Mouse (Mus musculus) C2C12 (cell line): ENCODE measurements around the gene Tnfrsf8. TPM values are rescaled to one million over a fixed set of nuclear protein-coding genes. Genes with fewer than 3 reads are reported as not detected.

Experiments
- H3K27me3 ChIP-seq: one replicate; pipeline ENCODE4 v1.6.1; 2011; ENCODE audit not compliant: control insufficient read depth, insufficient read depth, insufficient read length
- H3K36me3 ChIP-seq: one replicate; pipeline ENCODE4 v1.6.1; 2011; ENCODE audit not compliant: control insufficient read depth, insufficient read depth
- H3K4me3 ChIP-seq: one replicate; pipeline ENCODE4 v1.5.1; 2011; ENCODE audit warnings: mild to moderate bottlenecking, control low read depth; ENCODE audit not compliant: poor library complexity, insufficient read depth, severe bottlenecking
- H3K79me2 ChIP-seq: one replicate; pipeline ENCODE4 v1.6.1; 2011; ENCODE audit not compliant: control insufficient read depth, insufficient read depth
- H3K79me3 ChIP-seq: one replicate; pipeline ENCODE4 v1.6.1; 2011; ENCODE audit warnings: low read depth, control low read depth
- H3ac ChIP-seq: one replicate; pipeline ENCODE3; 2011; ENCODE audit warnings: low read depth; ENCODE audit not compliant: control insufficient read depth, insufficient read length
- CEBPB ChIP-seq: IDR thresholded peaks from one replicate; pipeline ENCODE4 v1.6.1; 2011; ENCODE audit warnings: low read depth, mild to moderate bottlenecking, control low read depth, moderate library complexity
- CTCF ChIP-seq: IDR thresholded peaks from one replicate; pipeline ENCODE4 v1.5.1; 2011; ENCODE audit not compliant: control insufficient read depth, insufficient read depth, insufficient read length
- FOSL1 ChIP-seq: IDR thresholded peaks from one replicate; pipeline ENCODE4 v1.8.0; 2011; ENCODE audit warnings: mild to moderate bottlenecking, low read length; ENCODE audit not compliant: poor library complexity, insufficient read depth, severe bottlenecking
- MAX ChIP-seq: IDR thresholded peaks from one replicate; pipeline ENCODE4 v1.6.1; 2011; ENCODE audit warnings: mild to moderate bottlenecking, control low read depth
- MYOD1 ChIP-seq: IDR thresholded peaks from one replicate; pipeline ENCODE4 v1.6.1; 2011; ENCODE audit warnings: low read depth; ENCODE audit not compliant: control insufficient read depth, insufficient read length
- MYOG ChIP-seq: IDR thresholded peaks from one replicate; pipeline ENCODE4 v1.6.1; 2011; ENCODE audit not compliant: control insufficient read depth, insufficient read length; ENCODE audit errors: extremely low read depth
- USF1 ChIP-seq: IDR thresholded peaks from one replicate; pipeline ENCODE4 v1.6.1; 2011; ENCODE audit warnings: low read depth, mild to moderate bottlenecking, control low read depth, moderate library complexity
- polyA plus RNA-seq: library from polyadenylated mRNA; unstranded; fragments of >200 nt; fragmentation: generic; extraction: Trizol; gene quantifications from one replicate; pipeline ENCODE4 v1.2.1, GENCODE M21; 2012; ENCODE audit warnings: missing spikeins

Tnfrsf8 gene
- polyA plus RNA-seq, 1 experiment = not detected

- peaks cover 5% of the 10 kb centered on the region for H3K27me3 ChIP-seq
- H3K79me3 ChIP-seq = no peaks in the 10 kb centered on the region
- no peak overlapping the region for H3K4me3 ChIP-seq
- no peaks in the 10 kb centered on the region for H3K79me2 ChIP-seq
- H3ac ChIP-seq = no peak overlapping the region
- no peaks in the 10 kb centered on the region for H3K36me3 ChIP-seq
- TF ChIP-seq CEBPB (no peak), USF1 (no peak), CTCF (no peak), MYOG (no peak), FOSL1 (no peak), MAX (no peak), MYOD1 (no peak)
These were observed 20.4 kb downstream of the Tnfrsf8 start for GRCm38 (mm10) chr4:145294588-145294987.

- H3K4me3 ChIP-seq = no peak overlapping the region
- H3K79me2 ChIP-seq = no peaks in the 10 kb centered on the region
- no peaks in the 10 kb centered on the region for H3K27me3 ChIP-seq
- H3K36me3 ChIP-seq = no peaks in the 10 kb centered on the region
- H3ac ChIP-seq = no peak overlapping the region
- H3K79me3 ChIP-seq = no peaks in the 10 kb centered on the region
- TF ChIP-seq MYOG (no peak), MYOD1 (no peak), FOSL1 (no peak), MAX (no peak), USF1 (no peak), CTCF (no peak), CEBPB (no peak)
These were observed 28.4 kb downstream of the Tnfrsf8 start for GRCm38 (mm10) chr4:145286369-145287120.

- no peaks in the 10 kb centered on the region for H3K36me3 ChIP-seq
- H3K79me2 ChIP-seq = no peaks in the 10 kb centered on the region
- no peaks in the 10 kb centered on the region for H3K79me3 ChIP-seq
- no peak overlapping the region for H3K4me3 ChIP-seq
- no peak overlapping the region for H3ac ChIP-seq
- no peaks in the 10 kb centered on the region for H3K27me3 ChIP-seq
- TF ChIP-seq MAX (no peak), CEBPB (no peak), MYOG (no peak), USF1 (no peak), FOSL1 (no peak), MYOD1 (no peak), CTCF (no peak)
These were observed 30.3 kb downstream of the Tnfrsf8 start for GRCm38 (mm10) chr4:145284675-145285074.

- H3K79me3 ChIP-seq = no peaks in the 10 kb centered on the region
- H3K79me2 ChIP-seq = no peaks in the 10 kb centered on the region
- H3ac ChIP-seq = no peak overlapping the region
- no peaks in the 10 kb centered on the region for H3K36me3 ChIP-seq
- no peak overlapping the region for H3K4me3 ChIP-seq
- no peaks in the 10 kb centered on the region for H3K27me3 ChIP-seq
- TF ChIP-seq CEBPB = no peak
- TF ChIP-seq MAX = no peak
- TF ChIP-seq CTCF = no peak
- no peak for TF ChIP-seq USF1
- no peak for TF ChIP-seq MYOD1
- no peak for TF ChIP-seq MYOG
- TF ChIP-seq FOSL1 = no peak
These were observed 31.5 kb downstream of the Tnfrsf8 start for GRCm38 (mm10) chr4:145283441-145283840.

- Histone ChIP-seq H3ac (no peak overlapping the region), H3K27me3 (no peaks in the 10 kb centered on the region), H3K4me3 (no peak overlapping the region), H3K79me3 (no peaks in the 10 kb centered on the region), H3K79me2 (no peaks in the 10 kb centered on the region), H3K36me3 (no peaks in the 10 kb centered on the region)
- TF ChIP-seq MYOD1 = no peak
- no peak for TF ChIP-seq MAX
- TF ChIP-seq USF1 = no peak
- no peak for TF ChIP-seq FOSL1
- TF ChIP-seq CTCF = no peak
- no peak for TF ChIP-seq MYOG
- no peak for TF ChIP-seq CEBPB
These were observed 34.0 kb downstream of the Tnfrsf8 start for GRCm38 (mm10) chr4:145280966-145281365.
